8 mouse cellular contexts compared by ENCODE assay signal in genomic region chr11:79296167-79296566, GRCm38 (mm10). TPM values are rescaled to one million over a fixed set of nuclear protein-coding genes. Genes with fewer than 3 reads are reported as not detected.
DNase-seq lines count a peak whose midpoint lies in the region; ATAC-seq lines count a peak whose summit lies in the region.

No protein-coding gene starts in this region.

- intact Hi-C loops in gastrocnemius, postnatal 36 days (cut with DNase I): loop anchor here (10.0 kb wide), 1 partner anchor 331 kb away; no protein-coding TSS in a partner anchor

- no peak for ATAC-seq in granulocyte monocyte progenitor cell, adult 5-6 weeks (replicated peaks; ENCODE audit: poor library complexity, severe bottlenecking)

- peak; percentile 51 for DNase-seq in gastrocnemius, postnatal 10 days
- DNase-seq in gastrocnemius, postnatal 36 days: no peak
- peak; percentile 50 for DNase-seq in right cerebral cortex, postnatal 14 days
- no peak for DNase-seq in right cerebral cortex, adult 18-20 months
- DNase-seq in c-Kit-positive CD71-positive TER-119-negative erythroid progenitor cells, embryonic 14.5 days (ENCODE audit: low read depth): peak; percentile 34
- DNase-seq in induced T-regulatory cell, adult 2 months (ENCODE audit: low read depth): peak; percentile 87
- peak; percentile 69 for DNase-seq in lung, postnatal 36 days

RNA-seq across cellular contexts. Expression of gene Gm9964, which starts 0.5 kb away (rescaled TPM):
- not detected for total RNA-seq in gastrocnemius, postnatal 10 days (2021)
- not detected for total RNA-seq in gastrocnemius, postnatal 36 days (2021)
- not detected in 2 replicates for total RNA-seq in granulocyte monocyte progenitor cell, adult 5-6 weeks (2014; fragmentation: Nextera tagmentation)
- total RNA-seq in granulocyte monocyte progenitor cell, adult 5-6 weeks (2017): not detected in 2 replicates

RNA-seq across cellular contexts. Expression of gene Wsb1, which starts 41.7 kb away (rescaled TPM):
- total RNA-seq in gastrocnemius, postnatal 10 days (2021): 10 to 100 TPM; 32.1 to 44.6 TPM
- total RNA-seq in gastrocnemius, postnatal 36 days (2021): 1 to 10 TPM; 6.7 to 6.9 TPM
- total RNA-seq in granulocyte monocyte progenitor cell, adult 5-6 weeks (2014; fragmentation: Nextera tagmentation): 123 and 152 TPM in 2 replicates
- total RNA-seq in granulocyte monocyte progenitor cell, adult 5-6 weeks (2017): 153 and 170 TPM in 2 replicates

RNA-seq across cellular contexts. Expression of gene Nf1, which starts 43.3 kb away (rescaled TPM):
- total RNA-seq in gastrocnemius, postnatal 10 days (2021): 10 to 100 TPM; 29.7 to 36.9 TPM
- 10 to 100 TPM; 16.4 to 17.1 TPM for total RNA-seq in gastrocnemius, postnatal 36 days (2021)
- 26.7 and 28.3 TPM in 2 replicates for total RNA-seq in granulocyte monocyte progenitor cell, adult 5-6 weeks (2014; fragmentation: Nextera tagmentation)
- 9.2 and 11.0 TPM in 2 replicates for total RNA-seq in granulocyte monocyte progenitor cell, adult 5-6 weeks (2017)

Comparison
In these comparisons a context has a peak if more than half of its experiments do, and no peak if none do; other contexts are left out.
1. DNase-seq: peak in gastrocnemius, postnatal 10 days (single experiment), right cerebral cortex, postnatal 14 days (single experiment), c-Kit-positive CD71-positive TER-119-negative erythroid progenitor cells, embryonic 14.5 days (single experiment), induced T-regulatory cell, adult 2 months (single experiment) and lung, postnatal 36 days (single experiment); none in gastrocnemius, postnatal 36 days (0 of 2) and right cerebral cortex, adult 18-20 months (single experiment).
2. RNA of gene Wsb1, which starts 41.7 kb away (total RNA-seq): 123 to 170 TPM in granulocyte monocyte progenitor cell, adult 5-6 weeks and 32.1 to 44.6 TPM in gastrocnemius, postnatal 10 days; 6.7 to 6.9 TPM in gastrocnemius, postnatal 36 days; every median in the first group is over 4 times any median in the second.